Mouse (Mus musculus) cerebellum, adult 18-20 months (tissue): ENCODE results near the gene Rnf141.
A peak's percentile ranks its signal among the peaks of the same experiment; 100 is the strongest.

ENCODE experiments used
- DNase-seq, 2 experiments: peaks; one replicate each; pipeline ENCODE4 v3.0.0; 2021

Rnf141 gene

GRCm38 (mm10) chr7:110792834-110793233, 51.4 kb downstream of the Rnf141 start:
- DNase-seq = no peak

- DNase-seq = no peak
These were observed 52.1 kb downstream of the Rnf141 start for GRCm38 (mm10) chr7:110792201-110792600.

- no peak for DNase-seq
These were observed 53.4 kb downstream of the Rnf141 start for GRCm38 (mm10) chr7:110790878-110791277.

- DNase-seq = no peak
These were observed 56.9 kb downstream of the Rnf141 start for GRCm38 (mm10) chr7:110787310-110787709.

GRCm38 (mm10) chr7:110785741-110786146, 58.5 kb downstream of the Rnf141 start:
- no peak for DNase-seq

- DNase-seq = no peak
These were observed 59.3 kb downstream of the Rnf141 start for GRCm38 (mm10) chr7:110784965-110785364.

- no peak for DNase-seq
These were observed 61.3 kb downstream of the Rnf141 start for GRCm38 (mm10) chr7:110782845-110783478.

- DNase-seq = no peak
These were observed 62.1 kb downstream of the Rnf141 start for GRCm38 (mm10) chr7:110782135-110782534.

GRCm38 (mm10) chr7:110781231-110781711, 63.0 kb downstream of the Rnf141 start:
- peak; percentile 27 to 50 for DNase-seq

- no peak for DNase-seq
These were observed 63.7 kb downstream of the Rnf141 start for GRCm38 (mm10) chr7:110780520-110780919.

- DNase-seq = no peak
These were observed 64.6 kb downstream of the Rnf141 start for GRCm38 (mm10) chr7:110779605-110780111.

GRCm38 (mm10) chr7:110778933-110779332, 65.3 kb downstream of the Rnf141 start:
- DNase-seq = no peak

GRCm38 (mm10) chr7:110777146-110778001, 66.9 kb downstream of the Rnf141 start:
- no peak for DNase-seq

GRCm38 (mm10) chr7:110774674-110775073, 69.6 kb downstream of the Rnf141 start:
- DNase-seq = no peak

GRCm38 (mm10) chr7:110774077-110774476, 70.2 kb downstream of the Rnf141 start:
- DNase-seq = peak in 1 of 2 experiments; percentile 44

GRCm38 (mm10) chr7:110773204-110774002, 70.9 kb downstream of the Rnf141 start:
- peak; percentile 58 to 59 for DNase-seq

GRCm38 (mm10) chr7:110772343-110772742, 71.9 kb downstream of the Rnf141 start:
- DNase-seq = no peak

GRCm38 (mm10) chr7:110770949-110771348, 73.3 kb downstream of the Rnf141 start:
- no peak for DNase-seq

- DNase-seq = no peak
These were observed 75.2 kb downstream of the Rnf141 start for GRCm38 (mm10) chr7:110769094-110769493.

GRCm38 (mm10) chr7:110768451-110769064, 75.7 kb downstream of the Rnf141 start:
- DNase-seq = peak; percentile 64 to 78

GRCm38 (mm10) chr7:110768001-110768400, 76.3 kb downstream of the Rnf141 start, which contains the start of gene Ampd3:
Gene Ampd3, plus strand, starts transcription at chr7:110768206.
- DNase-seq = peak; percentile 31 to 53

- DNase-seq = peak; percentile 80 to 88
These were observed 81.6 kb downstream of the Rnf141 start for GRCm38 (mm10) chr7:110762605-110763180.
